Mouse (Mus musculus): ENCODE data around the gene Sned1.

GRCm38 (mm10) chr1:93206277-93206970 is 29.2 kb upstream of the Sned1 start:
- TF ChIP-seq CTCF (IDR thresholded peaks at IDR 0.05; ENCODE audit: low read depth, low read length) (no peak), GATA2 (IDR thresholded peaks at IDR 0.05; ENCODE audit: borderline replicate concordance, low read depth, low read length) (no peak), POLR2AphosphoS5 (IDR thresholded peaks at IDR 0.05; ENCODE audit: insufficient replicate concordance, low read depth, low read length) (no peak), GATA1 (IDR thresholded peaks at IDR 0.05; ENCODE audit: borderline replicate concordance, low read length) (no peak), TAL1 (conservative IDR thresholded peaks at IDR 0.05; ENCODE audit: low read depth, low read length) (no peak)
